Comparison of ENCODE assay signal across 9 mouse cellular contexts in the genomic region with DNA sequence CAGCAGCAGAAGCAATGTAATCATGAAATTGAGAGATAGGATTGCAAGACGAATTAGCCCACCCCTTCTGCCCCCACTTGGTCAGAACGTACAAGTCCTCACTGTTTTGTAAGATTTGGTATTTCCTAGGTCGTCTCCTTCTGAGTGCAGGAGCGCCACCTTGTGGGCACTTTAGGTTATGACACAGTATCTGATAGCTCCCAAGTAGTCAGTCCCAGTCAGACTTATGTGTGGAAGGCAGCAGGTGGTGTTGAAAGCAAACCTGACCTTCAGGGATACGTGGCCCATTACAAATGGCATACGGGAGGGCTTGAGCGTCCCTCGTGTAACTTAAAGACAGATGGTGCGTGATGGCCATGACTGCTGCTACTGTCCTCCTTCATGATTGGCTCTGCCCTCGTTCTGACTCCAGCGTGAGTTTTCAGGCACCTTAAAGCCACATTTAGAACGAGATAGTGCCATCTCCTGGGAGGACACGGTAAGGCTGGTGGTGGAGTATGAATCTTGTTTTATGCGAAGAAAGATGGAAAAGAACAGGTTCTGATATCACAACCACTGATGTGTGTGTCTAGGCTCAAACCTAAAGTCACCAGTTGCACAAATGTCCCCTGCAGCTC. TPM values are rescaled to one million over a fixed set of nuclear protein-coding genes. Genes with fewer than 3 reads are reported as not detected.
DNase-seq lines count a peak whose midpoint lies in the region; ATAC-seq lines count a peak whose summit lies in the region.
"Had no signal": no experiment of that assay in that cellular context is flagged by ENCODE, and none has a peak within 500 bp of the region (broad histone marks: within the 10 kb centered on the region; RNA-seq: fewer than 3 reads in every experiment).

No protein-coding gene starts in this region.

- H3K4me3 ChIP-seq in forebrain, embryonic 11.5 days (ENCODE audit: low read depth, low read length): no peak overlapping the region; the same call in 1 of the 2 replicates
- H3K4me3 ChIP-seq in heart, embryonic 15.5 days: peak overlapping the region; percentile 26; the same call in 1 of the 2 replicates
- no peak overlapping the region for H3K4me3 ChIP-seq in liver, embryonic 12.5 days
- no peak overlapping the region for H3K4me3 ChIP-seq in stomach, embryonic 14.5 days (ENCODE audit: low read depth, low read length)

- no peaks in the 10 kb centered on the region for H3K4me1 ChIP-seq in forebrain, embryonic 11.5 days (replicated peaks; ENCODE audit: control insufficient read depth, insufficient read depth, low read length)
- peaks cover 7% of the 10 kb centered on the region for H3K4me1 ChIP-seq in heart, embryonic 15.5 days (replicated peaks)
- H3K4me1 ChIP-seq in liver, embryonic 12.5 days: no peaks in the 10 kb centered on the region
- no peaks in the 10 kb centered on the region for H3K4me1 ChIP-seq in stomach, embryonic 14.5 days (ENCODE audit: control insufficient read depth, insufficient read depth, low read length)

- no peaks in the 10 kb centered on the region for H3K27me3 ChIP-seq in forebrain, embryonic 11.5 days (ENCODE audit: control insufficient read depth, insufficient read depth, low read length)
- peaks cover 10% of the 10 kb centered on the region for H3K27me3 ChIP-seq in heart, embryonic 15.5 days
- no peaks in the 10 kb centered on the region for H3K27me3 ChIP-seq in liver, embryonic 12.5 days (replicated peaks)
- H3K27me3 ChIP-seq in stomach, embryonic 14.5 days (ENCODE audit: control insufficient read depth, insufficient read depth, low read length): no peaks in the 10 kb centered on the region

- no peak overlapping the region for H3K27ac ChIP-seq in forebrain, embryonic 11.5 days (ENCODE audit: low read depth, low read length)
- no peak overlapping the region for H3K27ac ChIP-seq in heart, embryonic 15.5 days
- no peak overlapping the region for H3K27ac ChIP-seq in liver, embryonic 12.5 days
- H3K27ac ChIP-seq in stomach, embryonic 14.5 days (ENCODE audit: low read length): no peak overlapping the region
- H3K27ac ChIP-seq: macrophage had no signal

- peak; percentile 30; the same call in 1 of the 2 replicates for ATAC-seq in forebrain, embryonic 11.5 days (replicated peaks; ENCODE audit: low FRiP score)
- no peak; the same call in 1 of the 2 replicates for ATAC-seq in heart, embryonic 15.5 days (replicated peaks; ENCODE audit: insufficient number of reproducible peaks, insufficient read depth, low FRiP score, low read depth)
- peak; percentile 51 for ATAC-seq in liver, embryonic 12.5 days
- peak; percentile 64; the same call in 1 of the 2 replicates for ATAC-seq in stomach, embryonic 14.5 days (ENCODE audit: insufficient number of reproducible peaks, insufficient read depth, low FRiP score, low read depth)

- H3K4me2 ChIP-seq in forebrain, embryonic 11.5 days (ENCODE audit: low read depth, low read length, severe bottlenecking): peak overlapping the region; percentile 41; the same call in 1 of the 2 replicates
- H3K4me2 ChIP-seq in heart, embryonic 15.5 days: peak overlapping the region; percentile 60
- H3K4me2 ChIP-seq in liver, embryonic 12.5 days: no peak overlapping the region; the same call in 1 of the 2 replicates
- peak overlapping the region; percentile 22; the same call in 1 of the 2 replicates for H3K4me2 ChIP-seq in stomach, embryonic 14.5 days (replicated peaks; ENCODE audit: low read depth, low read length)

- peak; percentile 67 to 72 for DNase-seq in CD8-positive naive resting alpha-beta T cell, adult 2 months (ENCODE audit: low read depth in 2 of 2, low spot score in 2 of 2)
- peak; percentile 86 for DNase-seq in c-Kit-positive CD71-negative TER-119-negative erythroid progenitor cells, embryonic 14.5 days (ENCODE audit: low read depth)
- DNase-seq in forebrain, embryonic 11.5 days (ENCODE audit: low spot score): peak; percentile 88
- DNase-seq in kidney, postnatal 14 days: peak; percentile 88
- DNase-seq in natural killer cell, adult 2 months (ENCODE audit: low spot score in 2 of 2): peak; percentile 62 to 74

- no peak overlapping the region for H3K9ac ChIP-seq in forebrain, embryonic 11.5 days (ENCODE audit: low read length)
- H3K9ac ChIP-seq in heart, embryonic 15.5 days: no peak overlapping the region
- H3K9ac ChIP-seq in liver, embryonic 12.5 days: no peak overlapping the region
- H3K9ac ChIP-seq in stomach, embryonic 14.5 days (replicated peaks; ENCODE audit: low read depth, low read length): no peak overlapping the region

- H3K9me3 ChIP-seq in forebrain, embryonic 11.5 days (ENCODE audit: control insufficient read depth, low read length): no peaks in the 10 kb centered on the region
- no peaks in the 10 kb centered on the region for H3K9me3 ChIP-seq in heart, embryonic 15.5 days (replicated peaks)
- H3K9me3 ChIP-seq in liver, embryonic 12.5 days (replicated peaks): no peaks in the 10 kb centered on the region
- no peaks in the 10 kb centered on the region for H3K9me3 ChIP-seq in stomach, embryonic 14.5 days (ENCODE audit: control insufficient read depth, low read depth, low read length)

- H3K36me3 ChIP-seq in forebrain, embryonic 11.5 days (ENCODE audit: control insufficient read depth, insufficient read depth, low read length): no peaks in the 10 kb centered on the region
- no peaks in the 10 kb centered on the region for H3K36me3 ChIP-seq in heart, embryonic 15.5 days
- H3K36me3 ChIP-seq in liver, embryonic 12.5 days: no peaks in the 10 kb centered on the region
- no peaks in the 10 kb centered on the region for H3K36me3 ChIP-seq in stomach, embryonic 14.5 days (ENCODE audit: control insufficient read depth, insufficient read depth, low read length)

- 4% methylated on average over 14 of the region's 14 CpGs for WGBS in forebrain, embryonic 11.5 days
- WGBS in heart, embryonic 15.5 days: 2% methylated on average over 14 of the region's 14 CpGs
- 3% methylated on average over 14 of the region's 14 CpGs for WGBS in liver, embryonic 12.5 days (ENCODE audit: insufficient replicate concordance)
- 1% methylated on average over 14 of the region's 14 CpGs for WGBS in stomach, embryonic 14.5 days

RNA-seq across cellular contexts. Expression of a gene that starts 58.5 kb away (rescaled TPM):
- polyA plus RNA-seq in forebrain, embryonic 11.5 days (2014; fragmentation: Nextera tagmentation; extraction: Ambion mirVana): 12.9 and 13.2 TPM in 2 replicates
- 10.1 and 11.9 TPM in 2 replicates for polyA plus RNA-seq in heart, embryonic 15.5 days (2015; fragmentation: Nextera tagmentation; extraction: Ambion mirVana)
- 7.7 and 8.2 TPM in 2 replicates for polyA plus RNA-seq in liver, embryonic 12.5 days (2016; fragmentation: Nextera tagmentation; extraction: Ambion mirVana)
- 16.7 and 18.1 TPM in 2 replicates for polyA plus RNA-seq in stomach, embryonic 14.5 days (2014; fragmentation: Nextera tagmentation; extraction: Ambion mirVana)
